Mouse (Mus musculus) limb, embryonic 11.5 days (tissue): ENCODE data around the gene Aqp12. TPM values are rescaled to one million over a fixed set of nuclear protein-coding genes. Genes with fewer than 3 reads are reported as not detected.

Experiments
- ATAC-seq: fragments of 200-750 bp; cut with Nextera tagmentation; 2 replicates; pipeline ENCODE4 v1.8.0; 2017; ENCODE audit warnings: low read depth; ENCODE audit not compliant: insufficient number of reproducible peaks, low FRiP score, low TSS enrichment
- DNase-seq: peaks from one replicate; pipeline ENCODE4 v3.0.0-alpha.2; 2015; ENCODE audit warnings: low spot score
- H3K27ac ChIP-seq: fragments of 300-500 bp; sonication (generic); replicated peaks from 2 replicates; pipeline ENCODE4 v1.5.1; 2014; ENCODE audit warnings: low read depth, mild to moderate bottlenecking, low read length
- H3K27me3 ChIP-seq: fragments of 300-500 bp; sonication (generic); 2 replicates; pipeline ENCODE4 v1.6.1; 2014; ENCODE audit warnings: mild to moderate bottlenecking, low read length, mixed read lengths; ENCODE audit not compliant: control insufficient read depth, insufficient read depth
- H3K36me3 ChIP-seq: fragments of 300-500 bp; sonication (generic); 2 replicates; pipeline ENCODE4 v1.6.1; 2014; ENCODE audit warnings: mild to moderate bottlenecking, low read length, moderate library complexity, mixed read lengths; ENCODE audit not compliant: control insufficient read depth, insufficient read depth
- H3K4me1 ChIP-seq: fragments of 300-500 bp; sonication (generic); 2 replicates; pipeline ENCODE4 v1.6.1; 2014; ENCODE audit warnings: low read length, mixed read lengths; ENCODE audit not compliant: control insufficient read depth, insufficient read depth
- H3K4me2 ChIP-seq: fragments of 300-500 bp; sonication (generic); 2 replicates; pipeline ENCODE4 v1.6.1; 2014; ENCODE audit warnings: low read depth, mild to moderate bottlenecking, moderate library complexity; ENCODE audit not compliant: severe bottlenecking
- H3K4me3 ChIP-seq: fragments of 300-500 bp; sonication (generic); 2 replicates; pipeline ENCODE4 v1.5.1; 2014; ENCODE audit warnings: low read depth, low read length
- H3K9ac ChIP-seq: fragments of 300-500 bp; sonication (generic); 2 replicates; pipeline ENCODE4 v1.6.1; 2014; ENCODE audit warnings: mild to moderate bottlenecking, low read length
- H3K9me3 ChIP-seq: fragments of 300-500 bp; sonication (generic); 2 replicates; pipeline ENCODE4 v1.6.1; 2016; ENCODE audit warnings: low read length; ENCODE audit not compliant: control insufficient read depth
- WGBS: fragments of 180-500 bp; shearing (Covaris S2); extraction: QIAGEN DNeasy Blood & Tissue Kit; methylation state at CpG from one replicate; pipeline ENCODE4 v1.1.7; 2014; 5-methylcytosine and 5-hydroxymethylcytosine counted together
- polyA plus RNA-seq: library from polyadenylated mRNA; unstranded; fragments of >200 nt; fragmentation: Nextera tagmentation; extraction: Ambion mirVana; gene quantifications from 2 replicates; pipeline ENCODE4 v1.2.1, GENCODE M21; 2014

Gene Aqp12
- polyA plus RNA-seq, 1 experiment from 2014 or later, result not detected

DNA sequence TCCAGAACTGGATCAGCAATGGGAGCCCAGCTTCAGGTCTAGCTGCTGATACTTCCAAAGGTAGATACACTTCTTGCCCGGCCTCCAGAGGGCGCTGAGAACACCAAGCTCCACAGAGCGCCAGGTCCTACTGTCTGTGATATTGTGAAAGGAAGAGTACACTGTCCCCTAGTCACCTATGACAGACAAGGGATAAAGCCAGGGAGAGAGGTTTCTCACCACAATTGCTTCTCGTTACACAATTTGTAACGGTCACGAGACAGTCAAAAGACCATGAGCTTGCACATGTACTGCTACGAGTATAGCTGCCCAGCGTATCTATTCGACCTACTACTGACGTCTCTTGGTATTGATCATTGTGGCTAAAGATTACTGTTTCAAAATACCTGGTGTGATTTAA lies 23.3 kb downstream of the Aqp12 start:
- no peak overlapping the region for H3K27ac ChIP-seq
- H3K9ac ChIP-seq, result no peak overlapping the region
- no peaks in the 10 kb centered on the region for H3K36me3 ChIP-seq
- 95% methylated on average over 10 of the region's 10 CpGs for WGBS
- no peaks in the 10 kb centered on the region for H3K9me3 ChIP-seq
- no peaks in the 10 kb centered on the region for H3K27me3 ChIP-seq
- DNase-seq (no peak), ATAC-seq (no peak)
- no peak overlapping the region for H3K4me3 ChIP-seq
- no peak overlapping the region for H3K4me2 ChIP-seq
- no peaks in the 10 kb centered on the region for H3K4me1 ChIP-seq

DNA sequence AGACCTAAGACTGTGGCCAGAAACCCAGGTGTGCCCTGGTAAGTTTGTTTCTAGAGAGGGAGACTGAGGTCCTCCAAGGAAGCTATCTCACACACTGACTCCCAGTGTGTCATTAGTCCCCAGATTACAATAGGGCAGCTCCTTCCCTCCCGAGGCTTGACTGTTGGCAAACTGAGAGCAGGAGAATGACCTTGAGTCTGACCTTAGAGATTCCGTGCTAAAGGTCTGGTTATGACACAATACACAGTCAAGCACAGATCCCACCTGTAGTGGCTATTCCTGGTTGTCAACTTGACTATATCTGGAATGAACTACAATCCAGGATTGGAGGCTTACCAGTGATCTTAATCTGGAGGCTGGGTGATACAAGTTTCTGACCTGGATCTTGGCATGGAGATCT lies 23.9 kb downstream of the Aqp12 start:
- no peak for DNase-seq
- Histone ChIP-seq H3K4me3 (no peak overlapping the region), H3K9me3 (no peaks in the 10 kb centered on the region), H3K4me2 (no peak overlapping the region), H3K4me1 (no peaks in the 10 kb centered on the region), H3K27me3 (no peaks in the 10 kb centered on the region), H3K36me3 (no peaks in the 10 kb centered on the region), H3K27ac (no peak overlapping the region), H3K9ac (no peak overlapping the region)
- 85% methylated on average over 2 of the region's 2 CpGs for WGBS
- no peak for ATAC-seq

DNA sequence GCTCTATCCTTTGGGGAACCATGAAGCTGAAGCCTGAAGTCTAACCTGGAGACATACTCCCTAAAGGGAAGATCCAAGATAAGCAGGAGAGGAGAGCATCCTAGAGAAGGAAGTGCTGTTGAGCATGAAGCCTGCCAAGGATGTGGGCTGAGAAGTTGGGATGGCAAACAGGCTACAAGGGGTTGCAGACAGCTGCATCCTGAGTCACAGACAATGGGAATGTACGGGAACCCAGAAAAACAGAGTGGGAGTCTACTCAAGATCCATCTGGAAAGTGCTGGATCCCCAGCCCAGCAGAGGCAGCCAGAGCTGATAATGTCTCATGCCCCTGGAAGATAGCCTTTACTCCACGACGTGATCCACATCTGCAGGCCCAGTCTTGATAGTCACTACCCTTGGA lies 25.1 kb downstream of the Aqp12 start:
- ATAC-seq (no peak), DNase-seq (no peak)
- H3K36me3 ChIP-seq, result no peaks in the 10 kb centered on the region
- no peak overlapping the region for H3K4me3 ChIP-seq
- H3K27me3 ChIP-seq, result no peaks in the 10 kb centered on the region
- no peak overlapping the region for H3K4me2 ChIP-seq
- WGBS, result 77% methylated on average over 3 of the region's 3 CpGs
- no peak overlapping the region for H3K9ac ChIP-seq
- H3K27ac ChIP-seq, result no peak overlapping the region
- no peaks in the 10 kb centered on the region for H3K9me3 ChIP-seq
- no peaks in the 10 kb centered on the region for H3K4me1 ChIP-seq

DNA sequence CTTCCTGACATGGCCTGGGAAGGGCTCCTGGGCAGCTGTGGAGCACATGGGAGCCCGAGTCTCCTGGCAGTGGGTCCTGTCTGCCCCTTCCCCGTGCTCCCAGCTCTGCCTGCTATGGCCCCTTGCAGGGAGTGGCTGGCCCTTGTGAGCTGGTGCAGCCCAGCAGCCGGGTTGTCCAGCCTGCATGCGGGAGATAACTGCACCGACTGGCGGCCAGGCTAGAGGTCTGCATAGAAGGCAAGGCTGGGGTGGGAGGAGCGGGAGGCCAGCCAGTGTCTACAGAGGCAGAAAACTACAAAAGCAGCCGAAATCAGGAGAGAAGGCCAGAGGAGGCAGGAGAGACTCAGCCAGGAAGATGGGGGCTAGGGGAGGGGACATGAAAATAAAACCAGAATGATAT lies 27.9 kb downstream of the Aqp12 start:
- H3K9ac ChIP-seq, result no peak overlapping the region
- H3K4me1 ChIP-seq, result no peaks in the 10 kb centered on the region
- H3K27ac ChIP-seq, result no peak overlapping the region
- H3K4me2 ChIP-seq, result no peak overlapping the region
- no peaks in the 10 kb centered on the region for H3K27me3 ChIP-seq
- no peaks in the 10 kb centered on the region for H3K36me3 ChIP-seq
- DNase-seq, result no peak
- H3K4me3 ChIP-seq, result no peak overlapping the region
- WGBS, result 62% methylated on average over 8 of the region's 8 CpGs
- no peaks in the 10 kb centered on the region for H3K9me3 ChIP-seq
- ATAC-seq, result no peak

DNA sequence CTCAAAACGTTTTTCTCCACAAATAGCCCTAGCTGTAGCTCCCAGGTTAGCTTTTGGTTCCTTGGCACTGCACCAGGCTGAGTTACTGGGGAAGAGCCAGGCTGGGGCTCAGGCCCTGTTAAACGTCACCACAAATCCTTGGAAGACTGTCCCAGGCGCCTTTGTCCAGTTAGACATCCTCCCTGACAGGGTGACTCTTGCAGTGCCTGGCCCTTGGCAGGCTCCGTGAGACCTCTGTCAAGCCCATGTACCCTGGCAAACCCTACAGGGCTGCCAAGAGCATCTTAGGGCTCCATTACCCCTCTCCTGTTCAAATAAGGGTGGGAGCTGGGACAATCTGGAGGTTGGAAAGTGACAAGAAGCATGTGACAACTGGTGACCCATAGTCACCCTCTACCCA lies 29.8 kb downstream of the Aqp12 start:
- no peak for DNase-seq
- Histone ChIP-seq H3K36me3 (no peaks in the 10 kb centered on the region), H3K9me3 (no peaks in the 10 kb centered on the region), H3K27me3 (no peaks in the 10 kb centered on the region), H3K4me3 (no peak overlapping the region), H3K27ac (no peak overlapping the region), H3K9ac (no peak overlapping the region), H3K4me2 (no peak overlapping the region), H3K4me1 (no peaks in the 10 kb centered on the region)
- ATAC-seq, result no peak
- WGBS, result 86% methylated on average over 4 of the region's 4 CpGs

DNA sequence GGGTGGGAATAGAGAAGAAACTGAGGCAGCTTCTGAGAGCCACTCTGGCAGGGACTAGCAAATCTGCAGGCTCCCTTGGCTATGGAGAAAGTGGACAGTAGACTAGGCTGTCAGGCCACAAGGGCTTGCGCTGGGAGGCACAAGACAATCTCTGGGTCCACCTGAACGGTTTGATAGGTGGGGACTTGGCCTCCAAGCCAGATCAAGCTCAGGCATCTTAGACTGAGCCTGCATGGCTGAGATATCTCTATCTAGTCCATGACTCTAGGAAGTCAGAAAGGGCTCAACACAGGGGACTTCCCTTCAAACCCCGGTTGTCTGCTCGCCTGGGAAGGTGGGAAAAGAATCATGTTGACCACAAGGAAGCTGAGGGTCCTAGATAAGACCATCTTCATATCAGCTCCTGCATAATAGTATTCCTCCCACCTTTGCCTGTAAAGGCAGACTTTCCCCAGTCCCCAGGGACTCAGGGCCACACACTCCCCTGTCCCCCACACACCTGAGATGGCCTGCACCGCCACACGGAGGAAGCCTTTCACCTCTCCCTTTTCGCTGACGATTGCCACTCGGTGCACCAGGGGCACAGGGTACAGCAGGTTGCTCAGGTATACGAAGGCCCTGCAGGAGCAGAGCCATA lies 40.1 kb downstream of the Aqp12 start:
- H3K4me3 ChIP-seq, result no peak overlapping the region
- no peaks in the 10 kb centered on the region for H3K9me3 ChIP-seq
- ATAC-seq, result no peak
- H3K4me1 ChIP-seq, result 0 out of 2 replicates have a peak, but pooled peaks cover 2% of the 10 kb centered on the region
- DNase-seq, result no peak
- no peak overlapping the region for H3K27ac ChIP-seq
- H3K4me2 ChIP-seq, result no peak overlapping the region
- 84% methylated on average over 10 of the region's 10 CpGs for WGBS
- 0 out of 2 replicates have a peak overlapping the region, but pooled peaks have one; percentile 12 for H3K9ac ChIP-seq
- H3K27me3 ChIP-seq, result no peaks in the 10 kb centered on the region
- H3K36me3 ChIP-seq, result no peaks in the 10 kb centered on the region

DNA sequence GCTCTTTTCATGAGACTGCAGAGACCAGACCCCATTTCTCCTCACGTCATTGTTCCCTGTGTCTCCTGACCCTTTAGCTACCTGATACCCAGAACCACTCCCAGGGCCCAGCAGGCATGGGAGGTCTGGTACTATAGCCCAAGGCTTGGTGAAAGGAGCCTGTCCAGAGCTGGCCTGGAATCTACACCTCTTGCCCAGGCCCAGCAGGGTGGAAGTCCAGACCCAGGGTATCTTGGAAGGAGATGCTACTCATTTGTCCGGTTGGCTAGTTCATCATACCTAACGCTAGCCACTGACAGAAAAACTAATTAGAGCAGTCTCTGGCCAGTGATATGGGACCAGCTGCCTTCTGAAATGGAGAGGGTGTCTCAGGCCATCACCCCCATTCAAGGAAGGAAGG lies 43.9 kb downstream of the Aqp12 start:
- Histone ChIP-seq H3K27ac (no peak overlapping the region), H3K27me3 (no peaks in the 10 kb centered on the region), H3K9ac (no peak overlapping the region), H3K9me3 (no peaks in the 10 kb centered on the region), H3K4me2 (no peak overlapping the region), H3K4me3 (no peak overlapping the region), H3K36me3 (no peaks in the 10 kb centered on the region), H3K4me1 (0 out of 2 replicates have a peak, but pooled peaks cover 4% of the 10 kb centered on the region)
- ATAC-seq, result no peak
- DNase-seq, result no peak
- WGBS, result 85% methylated on average over 3 of the region's 3 CpGs

DNA sequence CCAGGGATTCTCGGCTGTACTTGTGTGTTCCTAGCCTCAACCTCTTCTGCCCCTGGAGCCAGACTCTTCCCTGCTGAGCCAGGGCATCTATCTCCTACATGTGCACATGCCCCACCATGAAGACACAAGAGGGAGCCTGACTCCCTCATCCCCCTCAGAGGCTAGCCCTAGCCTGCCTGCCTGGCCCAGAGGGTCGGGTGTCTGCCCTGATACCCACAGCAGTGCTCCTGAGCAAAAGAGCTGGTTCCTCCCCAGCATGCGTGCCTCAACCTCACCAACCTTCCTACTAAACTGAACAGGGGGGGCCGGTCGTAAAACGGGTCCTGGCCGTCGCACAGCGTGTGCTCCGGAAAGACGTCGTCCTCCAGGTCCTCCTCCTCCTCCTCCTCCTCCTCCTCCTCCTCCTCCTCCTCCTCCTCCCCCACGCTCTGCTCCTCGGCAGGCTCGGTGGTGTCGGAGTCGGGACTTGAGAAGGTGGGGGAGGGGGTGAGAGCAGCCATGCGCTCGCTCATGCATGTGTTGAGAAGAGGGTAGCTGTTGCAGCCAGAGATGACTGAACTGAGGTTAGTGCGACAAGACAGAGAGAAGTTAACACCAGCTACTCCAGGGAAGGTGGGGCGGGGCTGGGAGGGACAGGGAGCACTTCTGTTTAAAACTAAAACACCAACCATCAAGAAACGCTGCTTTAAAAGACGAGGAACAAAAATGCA lies 45.1 kb downstream of the Aqp12 start:
- Histone ChIP-seq H3K27ac (no peak overlapping the region), H3K9ac (no peak overlapping the region), H3K4me3 (no peak overlapping the region; the same call in 1 of the 2 replicates), H3K4me2 (peak overlapping the region; percentile 19; the same call in 1 of the 2 replicates), H3K4me1 (0 out of 2 replicates have a peak, but pooled peaks cover 4% of the 10 kb centered on the region), H3K9me3 (no peaks in the 10 kb centered on the region), H3K27me3 (no peaks in the 10 kb centered on the region), H3K36me3 (no peaks in the 10 kb centered on the region)
- DNase-seq (peak; percentile 24), ATAC-seq (peak; percentile 49; the same call in 1 of the 2 replicates)
- 44% methylated on average over 19 of the region's 23 CpGs for WGBS
